In the genomic region with DNA sequence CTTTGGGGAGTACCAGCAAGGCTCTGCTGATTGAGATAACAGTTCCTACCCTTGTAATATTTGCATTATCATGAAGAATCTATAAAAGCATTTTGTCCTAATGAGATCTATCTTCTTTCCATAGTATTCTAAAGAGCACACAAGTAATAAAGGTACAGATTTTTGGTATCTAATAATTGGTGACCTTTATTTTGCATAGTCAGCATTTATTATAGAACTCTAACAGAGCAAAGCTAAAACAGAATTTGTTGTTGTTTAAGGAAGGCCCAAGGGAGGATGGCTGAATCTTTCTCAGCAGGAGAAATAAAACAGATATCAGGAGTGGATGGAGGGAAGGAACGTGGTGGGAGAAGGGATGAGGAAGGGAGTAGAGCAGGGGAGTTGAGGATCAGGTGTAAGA, we compare ENCODE assay signal across 29 mouse cellular contexts.
"Had no signal": no experiment of that assay in that cellular context is flagged by ENCODE, and none has a peak within 500 bp of the region (broad histone marks: within the 10 kb centered on the region; RNA-seq: fewer than 3 reads in every experiment).

No protein-coding gene starts in this region.

- H3K9me3 ChIP-seq: limb, embryonic 10.5 days; limb, embryonic 12.5 days; limb, embryonic 13.5 days; limb, embryonic 15.5 days; liver, embryonic 12.5 days; liver, embryonic 13.5 days; liver, embryonic 15.5 days; lung, embryonic 15.5 days; megakaryocyte, embryonic 14.5 days; midbrain, embryonic 10.5 days; midbrain, embryonic 12.5 days; midbrain, embryonic 13.5 days; midbrain, embryonic 15.5 days had no signal

- H3K27ac ChIP-seq: limb, embryonic 10.5 days; limb, embryonic 12.5 days; limb, embryonic 13.5 days; limb, embryonic 15.5 days; liver, embryonic 12.5 days; liver, embryonic 13.5 days; liver, embryonic 14.5 days; liver, embryonic 15.5 days; lung, embryonic 15.5 days; macrophage; midbrain, embryonic 10.5 days; midbrain, embryonic 12.5 days; midbrain, embryonic 13.5 days; midbrain, embryonic 15.5 days had no signal

- H3K27me3 ChIP-seq: limb, embryonic 12.5 days; limb, embryonic 13.5 days; limb, embryonic 15.5 days; liver, embryonic 12.5 days; liver, embryonic 13.5 days; liver, embryonic 15.5 days; lung, embryonic 15.5 days; midbrain, embryonic 12.5 days; midbrain, embryonic 13.5 days; midbrain, embryonic 15.5 days had no signal

- DNase-seq: left cerebral cortex, postnatal 4 days; liver; liver, embryonic 13.5 days; liver, postnatal 0 days; lung, adult 18-20 months; lung, adult 2 months; lung, embryonic 14.5 days; lung, postnatal 10 days; lung, postnatal 14 days; lung, postnatal 36 days; lung, postnatal 4 days; midbrain, embryonic 14.5 days had no signal

- H3K4me1 ChIP-seq: limb, embryonic 10.5 days; limb, embryonic 12.5 days; limb, embryonic 13.5 days; limb, embryonic 15.5 days; liver, embryonic 12.5 days; liver, embryonic 13.5 days; liver, embryonic 15.5 days; lung, embryonic 15.5 days; megakaryocyte, embryonic 14.5 days; midbrain, embryonic 10.5 days; midbrain, embryonic 12.5 days; midbrain, embryonic 13.5 days; midbrain, embryonic 15.5 days had no signal

- H3K36me3 ChIP-seq: limb, embryonic 10.5 days; limb, embryonic 12.5 days; limb, embryonic 13.5 days; limb, embryonic 15.5 days; liver, embryonic 12.5 days; liver, embryonic 13.5 days; liver, embryonic 15.5 days; lung, embryonic 15.5 days; midbrain, embryonic 10.5 days; midbrain, embryonic 12.5 days; midbrain, embryonic 13.5 days; midbrain, embryonic 15.5 days had no signal

- H3K4me2 ChIP-seq: limb, embryonic 12.5 days; limb, embryonic 13.5 days; limb, embryonic 15.5 days; liver, embryonic 11.5 days; liver, embryonic 12.5 days; liver, embryonic 13.5 days; liver, embryonic 15.5 days; lung, embryonic 14.5 days; lung, embryonic 15.5 days; midbrain, embryonic 11.5 days; midbrain, embryonic 12.5 days; midbrain, embryonic 13.5 days; midbrain, embryonic 15.5 days had no signal

- H3K4me3 ChIP-seq: limb, embryonic 10.5 days; limb, embryonic 12.5 days; limb, embryonic 13.5 days; limb, embryonic 15.5 days; liver, embryonic 12.5 days; liver, embryonic 13.5 days; liver, embryonic 15.5 days; lung, embryonic 15.5 days; megakaryocyte, embryonic 14.5 days; midbrain, embryonic 10.5 days; midbrain, embryonic 12.5 days; midbrain, embryonic 13.5 days; midbrain, embryonic 15.5 days; myocyte had no signal

- H3K9ac ChIP-seq: limb, embryonic 12.5 days; limb, embryonic 13.5 days; limb, embryonic 15.5 days; liver, embryonic 12.5 days; liver, embryonic 13.5 days; liver, embryonic 14.5 days; liver, embryonic 15.5 days; liver, postnatal 0 days; lung, embryonic 14.5 days; lung, embryonic 15.5 days; midbrain, embryonic 12.5 days; midbrain, embryonic 13.5 days; midbrain, embryonic 15.5 days had no signal
